Mouse (Mus musculus) CH12F3 (cell line): ENCODE measurements around the gene Pde4c.

Experiments
- in situ Hi-C: fragments of 300-500 bp; cut with MboI; formaldehyde crosslinking; loops from 2 replicates; pipeline ENCODE4 v1.14.3; 2020; ENCODE audit warnings: low sequenced_read_pairs

The Pde4c gene

GRCm38 (mm10) chr8:70719796-70720270, 3.7 kb upstream of the Pde4c start:
- in situ Hi-C loops: loop anchor here (10.0 kb wide), 1 partner anchor 125 kb away; no protein-coding TSS in a partner anchor

GRCm38 (mm10) chr8:70720739-70721138, 2.8 kb upstream of the Pde4c start:
- in situ Hi-C loops: no loop called here

GRCm38 (mm10) chr8:70721601-70722000, 1.9 kb upstream of the Pde4c start:
- in situ Hi-C loops: no loop called here

GRCm38 (mm10) chr8:70724216-70724615, 696 bp downstream of the Pde4c start:
- in situ Hi-C loops: no loop called here

DNA sequence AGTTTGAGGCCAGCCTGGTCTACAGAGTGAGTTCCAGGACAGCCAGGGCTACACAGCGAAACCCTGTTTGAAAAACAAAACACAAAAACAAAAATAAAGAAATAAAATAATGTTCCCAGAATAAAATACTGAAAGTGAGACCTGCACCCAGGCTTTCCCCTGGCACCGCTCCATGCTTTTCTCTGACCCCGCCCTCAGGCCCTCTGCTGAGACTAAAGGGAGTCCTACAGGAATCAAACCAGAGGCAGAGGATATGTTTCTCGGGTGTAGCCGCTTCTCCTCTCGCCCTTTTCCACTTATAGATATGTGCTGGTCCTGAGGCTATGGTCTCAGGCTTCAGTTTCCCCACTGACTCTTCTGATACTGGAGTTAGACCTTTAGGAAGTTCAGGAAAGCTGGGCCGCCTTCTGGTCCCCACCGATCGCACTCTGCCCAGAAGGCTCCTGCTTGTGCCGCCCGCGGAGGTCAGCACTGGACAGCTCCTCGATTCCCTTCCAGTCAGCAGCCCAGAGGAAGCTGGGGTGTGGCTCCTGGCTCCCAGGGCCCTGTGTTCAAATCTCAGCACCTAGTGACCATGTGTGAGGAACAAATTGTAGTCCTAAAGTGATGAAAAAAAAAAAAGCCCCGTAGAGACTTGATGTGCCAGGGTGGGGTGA, 2.4 kb downstream of the Pde4c start:
- in situ Hi-C loops: no loop called here

DNA sequence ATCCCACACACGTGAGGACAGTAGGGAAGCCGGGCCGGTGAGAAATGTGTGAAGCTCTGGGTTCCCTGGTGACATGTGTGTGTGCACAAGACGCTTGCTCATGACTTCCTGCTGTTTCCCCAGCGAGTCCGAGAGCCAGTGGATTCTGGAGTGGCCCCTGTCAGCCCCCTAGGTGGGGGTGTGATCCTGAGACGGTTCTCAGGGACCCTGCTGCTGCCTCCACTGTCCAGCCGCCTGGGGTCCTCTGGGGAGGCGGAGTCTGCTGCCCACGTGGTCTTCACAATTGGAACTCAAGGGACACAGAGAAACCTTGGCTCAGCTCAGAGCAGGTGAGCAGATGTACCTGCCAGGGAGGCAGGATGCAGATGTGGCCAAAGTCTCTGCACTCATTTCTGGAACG, 3.2 kb downstream of the Pde4c start:
- in situ Hi-C loops: no loop called here

DNA sequence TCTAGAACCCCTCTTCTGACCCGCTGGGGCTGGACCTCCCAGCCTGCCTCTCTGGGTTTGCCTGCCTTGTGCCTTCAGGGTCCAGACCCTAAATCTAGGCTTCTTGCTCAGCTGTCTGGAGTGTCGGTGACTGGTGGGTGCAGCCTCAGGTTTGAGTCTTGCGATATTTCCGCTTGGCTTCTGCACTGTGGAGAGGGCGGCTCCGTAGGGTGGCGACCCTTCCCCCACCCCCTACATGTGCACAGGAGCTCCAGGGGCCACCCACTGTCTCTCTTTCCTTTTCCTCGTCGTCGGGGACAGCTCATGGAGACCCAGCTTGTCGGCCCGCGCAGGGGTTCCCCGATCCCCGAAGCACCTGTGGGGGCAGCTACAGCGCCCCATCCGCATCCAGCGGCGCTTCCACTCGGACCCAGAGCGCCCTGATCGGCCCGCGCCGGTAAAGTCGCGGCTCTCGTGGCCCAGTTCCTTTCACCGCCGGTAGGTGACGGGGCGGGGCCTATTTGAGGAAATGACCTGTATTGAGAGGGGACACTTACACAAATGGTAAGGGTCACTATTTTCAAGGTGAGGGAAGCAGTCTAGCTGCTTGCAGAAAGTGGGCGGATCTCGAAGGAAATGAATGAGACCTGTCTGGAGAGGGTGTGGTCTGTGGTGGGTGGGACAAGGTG, 6.4 kb downstream of the Pde4c start:
- in situ Hi-C loops: no loop called here

DNA sequence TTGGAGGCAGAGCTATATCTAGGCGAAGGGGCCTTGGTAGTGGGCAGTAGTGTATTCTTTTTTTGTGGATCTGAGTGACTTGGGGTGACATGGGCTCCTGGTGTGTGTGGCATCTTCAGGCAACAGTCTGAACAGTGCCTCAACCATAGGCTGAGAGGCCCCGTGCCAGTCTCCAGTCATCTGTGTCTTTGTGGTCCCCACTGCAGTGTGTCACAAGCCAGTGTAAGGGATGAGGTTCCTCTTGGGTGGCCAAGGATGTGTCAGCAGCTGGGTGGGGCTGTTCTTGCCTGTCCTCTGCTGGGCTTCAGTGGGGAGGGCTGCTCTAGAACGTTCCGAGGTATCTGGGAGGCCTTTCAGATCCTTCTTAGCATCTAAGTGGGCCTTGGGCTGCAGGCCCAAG, 7.4 kb downstream of the Pde4c start:
- in situ Hi-C loops: no loop called here

GRCm38 (mm10) chr8:70737705-70738104, 14.2 kb downstream of the Pde4c start:
- in situ Hi-C loops: no loop called here

DNA sequence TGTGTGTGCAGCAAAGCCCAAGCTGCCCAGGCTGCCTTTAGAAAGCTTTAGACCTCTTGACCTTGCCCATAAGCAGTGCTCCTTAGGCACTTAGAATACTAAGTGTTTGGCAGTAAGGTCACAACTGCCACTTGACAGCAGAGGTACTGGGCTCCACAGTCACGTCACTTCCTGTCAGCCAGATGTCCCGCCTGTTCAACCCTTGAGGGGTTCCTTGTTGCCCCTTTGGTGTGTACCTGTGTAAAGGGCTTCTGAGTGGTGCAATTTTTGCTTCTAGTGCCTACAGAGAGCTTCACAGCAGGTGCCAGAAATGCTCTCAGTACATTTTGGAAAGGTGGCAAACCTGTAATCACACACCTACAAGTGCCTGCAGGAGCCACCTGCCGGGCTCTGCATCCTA, 14.7 kb downstream of the Pde4c start:
- in situ Hi-C loops: no loop called here

DNA sequence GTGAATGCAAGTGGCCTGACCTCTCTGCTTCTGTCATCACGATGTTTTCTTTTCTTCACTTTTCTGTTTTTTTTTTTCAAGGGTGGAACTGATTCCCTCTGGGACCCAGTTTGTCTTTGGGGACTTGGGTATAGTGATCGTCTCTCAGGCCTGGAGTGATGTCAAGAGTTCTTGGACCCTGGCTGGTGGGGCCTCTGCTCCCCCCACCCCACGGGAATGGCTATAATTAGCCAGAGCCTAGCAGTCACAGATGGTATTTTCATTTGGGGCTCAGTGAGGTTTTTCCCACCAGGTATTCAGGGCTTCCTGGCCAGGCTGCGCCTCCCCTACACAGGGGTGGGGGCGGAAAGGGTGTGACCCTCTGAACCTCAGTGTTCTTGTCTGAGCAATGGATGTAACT, 18.1 kb downstream of the Pde4c start:
- in situ Hi-C loops: no loop called here

DNA sequence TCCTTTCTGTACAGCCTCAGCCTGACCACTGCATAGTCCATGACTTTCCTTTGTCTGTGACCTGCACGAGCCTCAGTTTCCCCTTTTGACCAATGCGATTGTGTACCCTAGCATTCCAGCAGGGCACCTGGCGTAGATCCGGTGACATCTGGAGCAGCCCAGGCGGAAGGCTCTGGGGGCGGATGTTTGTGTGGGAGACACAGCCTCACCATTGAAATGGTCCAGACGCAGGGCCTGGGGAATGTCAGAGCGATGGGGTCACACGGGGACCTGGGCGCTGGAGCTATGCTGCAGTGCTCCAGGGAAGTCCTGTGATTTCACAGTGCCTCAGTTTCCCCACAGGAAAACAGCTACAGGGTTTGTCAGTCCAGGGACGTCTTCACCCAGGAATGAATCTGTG, 18.7 kb downstream of the Pde4c start:
- in situ Hi-C loops: no loop called here

- in situ Hi-C loops: no loop called here
Observed at GRCm38 (mm10) chr8:70742981-70743655, 19.6 kb downstream of the Pde4c start.

DNA sequence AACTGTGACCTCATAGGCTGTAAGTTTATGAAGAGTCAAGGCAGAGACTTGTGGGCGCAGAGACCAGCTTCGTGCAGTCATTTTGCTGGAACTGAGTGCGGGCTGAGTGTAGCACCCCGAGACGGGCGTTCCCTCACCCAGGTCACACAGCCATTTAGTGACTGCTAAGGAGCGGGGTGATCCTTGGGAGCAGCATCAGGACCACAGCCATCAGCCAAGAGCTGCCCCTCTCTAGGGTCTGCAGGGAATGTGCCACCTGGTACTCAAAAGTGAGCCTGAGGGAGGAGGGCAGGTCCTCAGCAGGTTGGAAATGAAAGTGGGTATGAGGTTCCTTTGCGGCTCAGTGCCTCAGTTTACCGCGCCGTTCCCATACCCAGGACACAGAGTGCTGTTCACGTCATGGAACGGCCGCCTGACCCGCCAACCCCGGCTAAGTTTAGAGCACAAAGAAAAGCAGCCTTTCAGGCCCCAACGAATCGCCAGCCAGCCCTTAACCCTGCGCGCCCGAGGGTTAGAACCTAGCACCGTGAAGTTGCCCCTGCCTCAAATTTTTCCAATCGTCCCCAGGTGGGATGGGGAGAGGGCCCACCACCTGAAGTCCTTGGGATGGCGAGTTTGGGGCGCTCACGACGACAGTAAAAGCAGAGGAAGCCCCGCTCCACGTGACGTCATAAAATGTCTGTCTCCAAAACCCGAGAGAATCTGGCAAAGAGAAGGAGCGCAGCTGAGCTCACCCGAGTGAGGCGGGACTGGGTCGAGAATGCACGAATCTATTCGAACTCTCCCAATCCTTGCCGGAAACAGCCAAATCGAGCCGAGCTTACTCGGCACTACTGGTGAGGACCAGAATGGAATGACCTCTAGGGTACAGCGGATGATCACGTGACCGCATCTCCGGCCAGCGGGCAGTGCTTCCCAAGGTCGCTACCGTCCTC, 20.4 kb downstream of the Pde4c start:
- in situ Hi-C loops: no loop called here

GRCm38 (mm10) chr8:70744806-70745205, 21.3 kb downstream of the Pde4c start:
- in situ Hi-C loops: loop anchor here (5.0 kb wide), 1 partner anchor 33 kb away; no protein-coding TSS in a partner anchor

DNA sequence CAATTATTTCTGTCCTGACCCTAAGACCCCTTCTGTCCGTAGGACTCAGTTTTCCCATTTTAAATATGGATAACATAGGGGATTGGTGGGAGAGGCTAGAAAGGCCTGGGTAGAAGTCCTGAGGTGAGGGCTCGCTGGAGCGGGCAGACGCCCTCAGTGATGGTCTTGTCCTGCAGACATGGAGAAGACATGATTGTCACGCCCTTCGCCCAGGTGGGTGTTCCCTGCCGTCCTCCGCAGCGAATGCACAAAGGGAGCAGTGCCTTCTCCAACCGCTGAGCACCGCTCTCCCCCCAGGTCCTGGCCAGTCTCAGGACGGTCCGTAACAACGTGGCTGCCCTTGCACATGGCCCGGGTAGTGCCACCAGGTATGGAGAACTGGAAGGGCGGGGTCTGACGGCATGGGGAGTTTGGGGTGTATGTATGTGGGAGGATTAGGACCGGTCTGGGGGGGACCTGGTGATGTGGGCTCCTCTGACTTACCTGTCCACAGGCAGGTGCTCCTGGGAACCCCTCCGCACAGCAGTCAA, 22.2 kb downstream of the Pde4c start:
- in situ Hi-C loops: loop anchor here (5.0 kb wide), 1 partner anchor 33 kb away; no protein-coding TSS in a partner anchor

DNA sequence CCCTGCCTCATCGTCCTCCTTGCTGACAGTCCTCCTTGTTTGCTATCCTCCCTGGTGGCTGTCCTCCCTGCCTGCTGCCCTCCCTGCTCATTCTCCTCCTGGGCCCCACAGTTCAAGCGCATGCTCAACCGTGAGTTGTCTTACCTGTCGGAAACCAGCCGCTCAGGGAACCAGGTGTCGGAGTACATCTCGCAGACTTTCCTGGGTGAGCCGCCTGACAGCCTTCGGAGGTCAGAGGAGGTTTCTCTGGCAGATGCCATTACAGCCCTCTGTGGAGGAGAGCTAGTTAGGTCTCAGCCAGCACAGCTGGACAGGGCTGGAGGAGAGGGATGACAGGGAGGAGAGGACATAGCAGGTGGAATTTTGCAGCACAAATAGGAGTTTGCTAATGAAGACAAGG, 23.2 kb downstream of the Pde4c start:
- in situ Hi-C loops: loop anchor here (5.0 kb wide), 1 partner anchor 34 kb away; no protein-coding TSS in a partner anchor

DNA sequence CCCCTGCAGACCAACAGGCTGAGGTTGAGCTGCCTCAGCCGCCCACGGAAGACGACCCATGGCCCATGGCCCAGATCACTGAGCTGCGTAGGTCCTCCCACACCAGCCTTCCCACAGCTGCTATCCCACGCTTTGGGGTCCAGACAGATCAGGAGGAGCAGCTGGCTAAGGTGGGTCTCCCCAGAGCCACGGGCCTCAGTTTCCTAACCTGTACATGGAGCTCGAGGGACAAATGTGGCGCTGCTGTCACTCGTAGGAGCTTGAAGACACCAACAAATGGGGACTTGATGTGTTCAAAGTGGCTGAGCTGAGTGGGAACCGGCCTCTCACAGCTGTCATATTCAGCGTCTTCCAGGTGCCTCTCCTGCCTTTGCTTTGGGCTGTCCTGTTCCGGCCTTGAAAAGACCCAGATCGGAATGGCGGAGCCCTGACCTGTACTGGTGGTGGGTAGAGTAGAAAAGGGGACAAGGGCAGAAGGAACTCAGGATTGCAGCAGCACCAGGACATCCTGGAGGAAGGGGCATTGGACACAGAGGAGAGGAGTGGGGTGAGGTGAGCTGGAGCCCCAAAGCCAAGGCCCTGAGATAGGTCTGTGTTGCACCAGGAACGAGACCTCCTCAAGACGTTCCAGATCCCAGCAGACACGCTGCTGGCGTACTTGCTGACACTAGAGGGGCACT, 23.8 kb downstream of the Pde4c start:
- in situ Hi-C loops: loop anchor here (5.0 kb wide), 1 partner anchor 35 kb away; no protein-coding TSS in a partner anchor

DNA sequence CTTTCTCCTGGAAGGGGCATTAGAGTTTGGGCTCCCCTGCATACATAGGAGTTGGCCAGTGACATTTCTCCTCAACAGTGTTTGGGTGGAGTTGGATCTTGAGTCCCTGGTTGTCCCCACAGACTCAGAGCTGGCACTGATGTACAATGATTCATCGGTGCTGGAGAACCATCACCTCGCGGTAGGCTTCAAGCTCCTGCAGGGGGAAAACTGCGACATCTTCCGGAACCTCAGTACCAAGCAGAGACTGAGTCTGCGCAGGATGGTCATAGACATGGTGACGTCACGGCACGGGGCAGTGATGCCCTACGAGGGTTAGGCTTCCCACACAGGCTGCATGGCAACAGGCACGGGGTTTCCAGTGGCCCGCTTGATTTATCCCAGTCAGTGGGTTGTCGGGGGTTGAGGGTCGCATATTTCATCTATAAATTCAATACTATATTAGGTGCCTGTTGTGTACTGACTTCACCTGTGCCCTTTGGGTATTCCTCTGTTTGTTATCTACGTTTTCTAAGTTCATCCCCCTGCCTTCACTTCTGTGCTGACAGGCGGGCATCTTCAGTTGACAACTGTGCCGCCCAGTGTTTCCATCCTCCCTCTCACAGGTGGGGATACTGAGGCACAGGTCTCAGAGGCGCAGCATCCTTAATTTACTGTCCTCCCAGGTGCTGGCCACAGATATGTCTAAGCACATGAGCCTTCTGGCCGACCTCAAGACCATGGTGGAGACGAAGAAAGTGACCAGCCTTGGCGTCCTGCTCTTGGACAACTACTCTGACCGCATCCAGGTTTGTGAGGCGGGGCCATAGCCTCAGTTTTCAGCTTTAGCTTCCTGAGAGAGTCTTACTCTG, 25.0 kb downstream of the Pde4c start:
- in situ Hi-C loops: loop anchor here (5.0 kb wide), 1 partner anchor 36 kb away; no protein-coding TSS in a partner anchor
